Mouse (Mus musculus) cerebellum, postnatal 14 days (tissue): Measurements from ENCODE around the gene Klc4.

Experiments used
- DNase-seq, 2 experiments: peaks; one replicate each; pipeline ENCODE4 v3.0.0; 2021; ENCODE audit warnings: mixed read lengths in 2 of 2

Gene Klc4

DNA sequence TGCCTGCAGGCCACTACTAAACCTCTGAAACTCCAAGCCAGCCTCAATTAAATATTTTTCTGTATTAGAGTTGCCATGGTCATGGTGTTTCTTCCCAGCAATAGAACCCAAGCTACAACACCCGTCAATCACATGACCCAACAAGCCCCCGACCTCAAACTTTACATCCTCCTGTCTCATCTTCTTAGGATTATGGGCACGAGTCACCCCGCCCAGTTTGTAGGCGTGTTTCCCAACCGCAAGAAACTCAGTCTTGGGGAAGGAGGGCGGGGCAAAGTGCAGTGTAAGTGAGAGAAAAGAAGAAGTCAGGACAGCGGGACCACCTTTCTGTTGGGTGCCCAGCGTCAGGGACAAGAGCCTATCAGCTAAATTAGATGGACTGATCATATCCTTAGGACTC, 57.6 kb downstream of the Klc4 start:
- no peak for DNase-seq

DNA sequence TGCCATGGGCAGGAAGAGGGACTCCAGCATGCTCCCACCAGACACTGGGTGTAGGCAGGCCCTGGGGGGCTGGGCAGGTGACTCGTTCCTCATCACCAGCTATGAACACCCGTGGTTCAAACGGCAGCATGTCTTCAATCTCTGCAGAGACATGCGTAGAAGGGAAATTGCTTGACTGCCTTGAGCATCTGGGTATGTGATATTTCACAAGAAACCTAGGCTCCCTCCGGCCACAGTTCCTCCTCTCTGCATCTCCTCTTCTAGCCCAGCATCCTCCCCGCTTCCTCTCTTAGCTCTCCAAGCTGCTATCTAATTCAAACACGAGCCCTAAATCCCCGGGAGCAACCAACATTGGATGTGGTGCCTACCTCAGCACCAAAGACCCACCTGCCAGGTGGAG, 59.5 kb downstream of the Klc4 start:
- no peak for DNase-seq
